Mouse (Mus musculus) thymus, postnatal 4 days (tissue): ENCODE measurements around the gene Calm5.
"Not testable (repeated sequence)": the region's sequence is repeated elsewhere in the genome, so short reads cannot be mapped to it uniquely, and the experiment has no call there.

Experiments
- DNase-seq: peaks from one replicate; pipeline ENCODE4 v3.0.0; 2021

Calm5 gene

GRCm38 (mm10) chr13:3866355-3867052, 12.5 kb downstream of the Calm5 start:
- DNase-seq = no peak

GRCm38 (mm10) chr13:3867158-3867557, 13.2 kb downstream of the Calm5 start:
- no peak for DNase-seq

- DNase-seq = no peak
Measured at GRCm38 (mm10) chr13:3869901-3870300, 15.9 kb downstream of the Calm5 start.

GRCm38 (mm10) chr13:3872832-3873231, 18.9 kb downstream of the Calm5 start:
- no peak for DNase-seq

GRCm38 (mm10) chr13:3876448-3876847, 22.5 kb downstream of the Calm5 start:
- DNase-seq = no peak

- DNase-seq = no peak
Measured at GRCm38 (mm10) chr13:3877185-3877584, 23.2 kb downstream of the Calm5 start.

- DNase-seq = no peak
Measured at GRCm38 (mm10) chr13:3877679-3878220, 23.8 kb downstream of the Calm5 start.

GRCm38 (mm10) chr13:3886663-3887062, 32.7 kb downstream of the Calm5 start:
- no peak for DNase-seq

- DNase-seq = no peak
Measured at GRCm38 (mm10) chr13:3889111-3889510, 35.1 kb downstream of the Calm5 start.

- no peak for DNase-seq
Measured at GRCm38 (mm10) chr13:3890061-3890460, 36.1 kb downstream of the Calm5 start.

GRCm38 (mm10) chr13:3891479-3892087, 37.6 kb downstream of the Calm5 start:
- DNase-seq = no peak

- peak; percentile 10 for DNase-seq
Measured at GRCm38 (mm10) chr13:3892601-3893000, 38.6 kb downstream of the Calm5 start.

- DNase-seq = peak; percentile 97
Measured at GRCm38 (mm10) chr13:3893126-3893734, 39.3 kb downstream of the Calm5 start.

GRCm38 (mm10) chr13:3894549-3894948, 40.6 kb downstream of the Calm5 start:
- no peak for DNase-seq

GRCm38 (mm10) chr13:3895397-3895980, 41.5 kb downstream of the Calm5 start:
- DNase-seq = no peak

GRCm38 (mm10) chr13:3896032-3896431, 42.1 kb downstream of the Calm5 start:
- DNase-seq = no peak

- DNase-seq = peak; percentile 78
Measured at GRCm38 (mm10) chr13:3896913-3897312, 42.9 kb downstream of the Calm5 start.

GRCm38 (mm10) chr13:3898202-3898601, 44.2 kb downstream of the Calm5 start:
- not testable (repeated sequence) for DNase-seq

- DNase-seq = no peak
Measured at GRCm38 (mm10) chr13:3899301-3899700, 45.3 kb downstream of the Calm5 start.
